ENCODE assay signal across 9 mouse cellular contexts in genomic region chr5:105400424-105401375, GRCm38 (mm10). TPM values are rescaled to one million over a fixed set of nuclear protein-coding genes. Genes with fewer than 3 reads are reported as not detected.
DNase-seq lines count a peak whose midpoint lies in the region; ATAC-seq and TF ChIP-seq lines count a peak whose summit lies in the region.
"Had no signal": no experiment of that assay in that cellular context is flagged by ENCODE, and none has a peak within 500 bp of the region (broad histone marks: within the 10 kb centered on the region; RNA-seq: fewer than 3 reads in every experiment).

No protein-coding gene starts in this region.

- H3K27ac ChIP-seq in gastrocnemius, adult 2 months: peak overlapping the region; percentile 71
- peak overlapping the region; percentile 47 for H3K27ac ChIP-seq in forebrain, embryonic 12.5 days
- H3K27ac ChIP-seq in layer of hippocampus, adult 2 months: peak overlapping the region; percentile 83
- H3K27ac ChIP-seq in midbrain, embryonic 14.5 days (replicated peaks; ENCODE audit: low read depth, low read length): no peak overlapping the region

- TF ChIP-seq CTCF in gastrocnemius, adult 2 months (IDR thresholded peaks at IDR 0.05): no peak
- TF ChIP-seq CTCF in C2C12 (IDR thresholded peaks at IDR 0.05; ENCODE audit: control insufficient read depth, insufficient read depth, insufficient read length): no peak
- no peak for TF ChIP-seq CTCF in layer of hippocampus, adult 2 months (conservative IDR thresholded peaks at IDR 0.05)

- WGBS in forebrain, embryonic 12.5 days: 34% methylated on average over 17 of the region's 17 CpGs
- 38% methylated on average over 17 of the region's 17 CpGs for WGBS in midbrain, embryonic 14.5 days

- DNase-seq in gastrocnemius, adult 2 months: no peak
- no peak for DNase-seq in gastrocnemius, postnatal 10 days
- DNase-seq in layer of hippocampus, adult 2 months (ENCODE audit: low spot score in 2 of 2): peak in 1 of 2 experiments; percentile 60
- DNase-seq in midbrain, embryonic 14.5 days: peak; percentile 66
- no peak for DNase-seq in urinary bladder, postnatal 10 days (ENCODE audit: low spot score)
- no peak for DNase-seq in thymus, postnatal 0 days (ENCODE audit: low spot score)

- peak overlapping the region; percentile 54 for H3ac ChIP-seq in C2C12 (ENCODE audit: control insufficient read depth, insufficient read length, low read depth)

- ATAC-seq in forebrain, embryonic 12.5 days (ENCODE audit: low FRiP score): peak; percentile 80; the same call in 1 of the 2 replicates
- peak; percentile 65; the same call in 1 of the 2 replicates for ATAC-seq in midbrain, embryonic 14.5 days (ENCODE audit: low FRiP score, low TSS enrichment)

- peaks cover 7% of the 10 kb centered on the region for H3K4me1 ChIP-seq in forebrain, embryonic 12.5 days
- H3K4me1 ChIP-seq in midbrain, embryonic 14.5 days (ENCODE audit: control insufficient read depth, insufficient read depth, low read length): peaks cover 7% of the 10 kb centered on the region; the same call in 1 of the 2 replicates

- H3K4me3 ChIP-seq in gastrocnemius, adult 2 months: peak overlapping the region; percentile 64
- H3K4me3 ChIP-seq in C2C12 (ENCODE audit: insufficient read depth, poor library complexity, severe bottlenecking): peak overlapping the region; percentile 21
- H3K4me3 ChIP-seq in forebrain, embryonic 12.5 days (replicated peaks): peak overlapping the region; percentile 27
- H3K4me3 ChIP-seq in layer of hippocampus, adult 2 months: peak overlapping the region; percentile 54
- H3K4me3 ChIP-seq in midbrain, embryonic 14.5 days (replicated peaks; ENCODE audit: low read depth, low read length): peak overlapping the region; percentile 11; the same call in 1 of the 2 replicates
- H3K4me3 ChIP-seq: erythroblast, embryonic 14.5 days had no signal

- no peaks in the 10 kb centered on the region for H3K9me3 ChIP-seq in forebrain, embryonic 12.5 days
- H3K9me3 ChIP-seq in midbrain, embryonic 14.5 days (ENCODE audit: control insufficient read depth, low read length): no peaks in the 10 kb centered on the region

- no peaks in the 10 kb centered on the region for H3K36me3 ChIP-seq in C2C12 (ENCODE audit: control insufficient read depth, insufficient read depth)
- no peaks in the 10 kb centered on the region for H3K36me3 ChIP-seq in forebrain, embryonic 12.5 days (replicated peaks)
- no peaks in the 10 kb centered on the region for H3K36me3 ChIP-seq in midbrain, embryonic 14.5 days (ENCODE audit: control insufficient read depth, insufficient read depth, low read length)

- H3K79me3 ChIP-seq in C2C12 (ENCODE audit: low read depth): no peaks in the 10 kb centered on the region

- intact Hi-C loops in gastrocnemius, adult 2 months (cut with DNase I): loop anchor here (1.0 kb wide), 1 partner anchor 256 kb away; no protein-coding TSS in a partner anchor

- no peak overlapping the region for H3K9ac ChIP-seq in forebrain, embryonic 12.5 days
- H3K9ac ChIP-seq in midbrain, embryonic 14.5 days (replicated peaks; ENCODE audit: low read length): peak overlapping the region; percentile 1; the same call in 1 of the 2 replicates

- H3K79me2 ChIP-seq in C2C12 (ENCODE audit: control insufficient read depth, insufficient read depth): no peaks in the 10 kb centered on the region

- peak overlapping the region; percentile 48 for H3K4me2 ChIP-seq in forebrain, embryonic 12.5 days
- H3K4me2 ChIP-seq in midbrain, embryonic 14.5 days (ENCODE audit: low read length): peak overlapping the region; percentile 56

- H3K27me3 ChIP-seq in C2C12 (ENCODE audit: control insufficient read depth, insufficient read depth, insufficient read length): no peaks in the 10 kb centered on the region
- 0 out of 2 replicates have a peak, but pooled peaks cover 5% of the 10 kb centered on the region for H3K27me3 ChIP-seq in forebrain, embryonic 12.5 days
- no peaks in the 10 kb centered on the region for H3K27me3 ChIP-seq in midbrain, embryonic 14.5 days (ENCODE audit: control insufficient read depth, insufficient read depth, low read length)

TF ChIP-seq in C2C12, 6 proteins besides CTCF, POLR2A, EP300 and RAD21:
- TF ChIP-seq CEBPB (IDR thresholded peaks at IDR 0.05; ENCODE audit: low read depth) (no peak), MYOG (IDR thresholded peaks at IDR 0.05; ENCODE audit: control insufficient read depth, extremely low read depth, insufficient read length) (no peak), USF1 (IDR thresholded peaks at IDR 0.05; ENCODE audit: low read depth) (no peak), MYOD1 (IDR thresholded peaks at IDR 0.05; ENCODE audit: control insufficient read depth, insufficient read length, low read depth) (no peak), FOSL1 (IDR thresholded peaks at IDR 0.05; ENCODE audit: insufficient read depth, low read length, poor library complexity, severe bottlenecking) (no peak), MAX (IDR thresholded peaks at IDR 0.05) (no peak)
TF ChIP-seq in C2C12: peak in this region for 0.

RNA-seq across cellular contexts. Expression of gene Lrrc8b, which starts 14.9 kb away (rescaled TPM):
- 1 to 10 TPM; 1.4 to 2.1 TPM for total RNA-seq in gastrocnemius, adult 2 months (2021)
- 1 to 10 TPM; 6.9 to 7.0 TPM for total RNA-seq in gastrocnemius, postnatal 10 days (2021)
- 6.0 TPM for polyA plus RNA-seq in C2C12 (2012; fragmentation: generic; extraction: Trizol)
- 11.9 and 13.5 TPM in 2 replicates for polyA plus RNA-seq in forebrain, embryonic 12.5 days (2016; fragmentation: Nextera tagmentation; extraction: Ambion mirVana)
- total RNA-seq in layer of hippocampus, adult 2 months (2021): 10 to 100 TPM; 61.6 TPM
- polyA plus RNA-seq in midbrain, embryonic 14.5 days (2014; fragmentation: Nextera tagmentation; extraction: Ambion mirVana): 23.9 and 28.5 TPM in 2 replicates
- 8.9 and 9.5 TPM in 2 replicates for polyA plus RNA-seq in thymus, postnatal 0 days (2015; fragmentation: Nextera tagmentation; extraction: Ambion mirVana)

Comparison
In these comparisons a context has a peak if more than half of its experiments do, and no peak if none do; other contexts are left out.
1. H3K4me3 ChIP-seq: peak in every context shown above with its lines; median percentile 64 in gastrocnemius, adult 2 months; 54 in layer of hippocampus, adult 2 months; 27 in forebrain, embryonic 12.5 days; 21 in C2C12; 11 in midbrain, embryonic 14.5 days.